Comparison of ENCODE assay signal across 14 mouse cellular contexts in the genomic region with DNA sequence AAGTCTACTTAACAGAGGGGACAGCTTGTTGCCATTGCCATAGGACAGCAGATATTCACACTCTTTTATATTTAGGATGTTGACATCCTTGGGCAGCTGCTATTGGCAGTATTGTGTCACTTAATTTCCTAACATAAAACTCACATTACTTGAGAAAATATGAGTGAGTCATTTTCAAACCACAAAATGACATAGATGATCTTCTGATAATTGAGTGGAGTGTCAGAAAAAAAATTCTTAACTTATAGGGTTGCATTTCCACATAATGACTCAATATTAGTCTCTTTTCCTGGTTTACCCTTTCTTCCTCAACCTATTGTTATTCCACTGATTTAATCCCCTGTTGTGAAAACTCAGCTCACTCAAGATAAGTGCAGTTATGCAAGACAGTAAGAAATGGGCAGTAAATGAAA.
"Had no signal": no experiment of that assay in that cellular context is flagged by ENCODE, and none has a peak within 500 bp of the region (broad histone marks: within the 10 kb centered on the region; RNA-seq: fewer than 3 reads in every experiment).

No protein-coding gene starts in this region.

- H3K27me3 ChIP-seq: liver, embryonic 15.5 days; megakaryocyte, embryonic 14.5 days; midbrain, embryonic 15.5 days; neural tube, embryonic 13.5 days had no signal

- DNase-seq: kidney, adult 8-10 months; kidney, postnatal 25 days; lung, adult 2 months; lung, postnatal 14 days; retina, postnatal 1 day; thymus, postnatal 36 days had no signal

- H3K4me2 ChIP-seq: liver, embryonic 11.5 days; liver, embryonic 15.5 days; midbrain, embryonic 11.5 days; midbrain, embryonic 15.5 days; neural tube, embryonic 13.5 days had no signal

- H3K4me3 ChIP-seq: left cerebral cortex, adult 2 months; limb, embryonic 10.5 days; liver, embryonic 15.5 days; megakaryocyte, embryonic 14.5 days; midbrain, embryonic 15.5 days; neural tube, embryonic 13.5 days had no signal

- H3K36me3 ChIP-seq: limb, embryonic 10.5 days; liver, embryonic 15.5 days; midbrain, embryonic 15.5 days; neural tube, embryonic 13.5 days had no signal
